ENCODE assay signal across 9 mouse cellular contexts in the genomic region with DNA sequence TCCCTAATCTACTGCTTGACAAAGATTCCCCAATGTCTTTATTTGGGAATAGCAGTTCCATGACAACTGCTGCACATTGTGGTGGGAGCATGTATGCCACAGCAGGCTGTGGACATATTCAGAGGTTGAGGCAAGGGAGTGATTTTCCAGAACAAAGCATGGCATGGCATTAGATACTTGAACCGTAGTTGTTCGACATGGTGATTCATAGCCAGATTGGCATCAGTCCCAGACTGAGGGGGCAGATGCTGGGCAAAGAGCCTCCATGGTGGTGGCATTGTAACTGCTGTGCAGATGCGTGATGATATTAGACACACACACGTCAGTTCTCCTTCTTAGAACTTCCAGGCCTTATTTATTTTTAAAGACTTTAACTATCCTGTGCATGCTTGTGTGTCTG.
DNase-seq lines count a peak whose midpoint lies in the region; ATAC-seq lines count a peak whose summit lies in the region.
"Had no signal": no experiment of that assay in that cellular context is flagged by ENCODE, and none has a peak within 500 bp of the region (broad histone marks: within the 10 kb centered on the region; RNA-seq: fewer than 3 reads in every experiment).

No protein-coding gene starts in this region.

- no peaks in the 10 kb centered on the region for H3K27me3 ChIP-seq in hindbrain, embryonic 14.5 days (ENCODE audit: control insufficient read depth, insufficient read depth, low read length)
- no peaks in the 10 kb centered on the region for H3K27me3 ChIP-seq in hindbrain, embryonic 12.5 days
- no peaks in the 10 kb centered on the region for H3K27me3 ChIP-seq in kidney, embryonic 14.5 days (ENCODE audit: control insufficient read depth, insufficient read depth, low read length)
- H3K27me3 ChIP-seq: lung, embryonic 15.5 days had no signal

- H3K4me3 ChIP-seq in hindbrain, embryonic 14.5 days (replicated peaks; ENCODE audit: low read length): no peak overlapping the region
- H3K4me3 ChIP-seq in hindbrain, embryonic 12.5 days: no peak overlapping the region
- no peak overlapping the region for H3K4me3 ChIP-seq in kidney, embryonic 14.5 days (ENCODE audit: low read length)
- H3K4me3 ChIP-seq: lung, embryonic 15.5 days had no signal

- H3K36me3 ChIP-seq in hindbrain, embryonic 14.5 days (replicated peaks; ENCODE audit: control insufficient read depth, insufficient read depth): no peaks in the 10 kb centered on the region
- H3K36me3 ChIP-seq in hindbrain, embryonic 12.5 days: 0 out of 2 replicates have a peak, but pooled peaks cover 4% of the 10 kb centered on the region
- H3K36me3 ChIP-seq in kidney, embryonic 14.5 days (ENCODE audit: control insufficient read depth, insufficient read depth, low read length): peaks cover 25% of the 10 kb centered on the region

- no peak for ATAC-seq in hindbrain, embryonic 14.5 days (ENCODE audit: low FRiP score)
- ATAC-seq in hindbrain, embryonic 12.5 days (ENCODE audit: low FRiP score): no peak
- ATAC-seq in kidney, embryonic 14.5 days (ENCODE audit: low FRiP score, low TSS enrichment): no peak

- no peak overlapping the region for H3K9ac ChIP-seq in hindbrain, embryonic 14.5 days
- no peak overlapping the region for H3K9ac ChIP-seq in hindbrain, embryonic 12.5 days
- H3K9ac ChIP-seq in kidney, embryonic 14.5 days (ENCODE audit: low read depth, low read length): no peak overlapping the region
- H3K9ac ChIP-seq: lung, embryonic 15.5 days had no signal

- H3K4me1 ChIP-seq in hindbrain, embryonic 14.5 days (replicated peaks; ENCODE audit: control insufficient read depth, insufficient read depth, low read length): no peaks in the 10 kb centered on the region
- H3K4me1 ChIP-seq in hindbrain, embryonic 12.5 days: no peaks in the 10 kb centered on the region
- no peaks in the 10 kb centered on the region for H3K4me1 ChIP-seq in kidney, embryonic 14.5 days (ENCODE audit: control insufficient read depth, insufficient read depth, low read length)
- H3K4me1 ChIP-seq: lung, embryonic 15.5 days had no signal

- no peak overlapping the region for H3K4me2 ChIP-seq in hindbrain, embryonic 14.5 days (replicated peaks)
- H3K4me2 ChIP-seq in hindbrain, embryonic 12.5 days (replicated peaks): no peak overlapping the region
- H3K4me2 ChIP-seq in kidney, embryonic 14.5 days (replicated peaks; ENCODE audit: low read depth, low read length): no peak overlapping the region
- H3K4me2 ChIP-seq: lung, embryonic 15.5 days had no signal

- intact Hi-C loops in heart, postnatal 25 days (cut with DNase I): no loop called here

- no peak overlapping the region for H3K27ac ChIP-seq in hindbrain, embryonic 14.5 days
- no peak overlapping the region for H3K27ac ChIP-seq in hindbrain, embryonic 12.5 days
- no peak overlapping the region for H3K27ac ChIP-seq in kidney, embryonic 14.5 days (ENCODE audit: low read depth, low read length)
- H3K27ac ChIP-seq: lung, embryonic 15.5 days had no signal

- 48% methylated on average over 4 of the region's 4 CpGs for WGBS in hindbrain, embryonic 14.5 days
- WGBS in hindbrain, embryonic 12.5 days: 81% methylated on average over 4 of the region's 4 CpGs
- 84% methylated on average over 4 of the region's 4 CpGs for WGBS in kidney, embryonic 14.5 days

- H3K9me3 ChIP-seq in hindbrain, embryonic 14.5 days (ENCODE audit: control insufficient read depth, low read length): no peaks in the 10 kb centered on the region
- H3K9me3 ChIP-seq in hindbrain, embryonic 12.5 days (replicated peaks): no peaks in the 10 kb centered on the region
- H3K9me3 ChIP-seq in kidney, embryonic 14.5 days (ENCODE audit: control insufficient read depth, low read length): no peaks in the 10 kb centered on the region
- H3K9me3 ChIP-seq: lung, embryonic 15.5 days had no signal

- DNase-seq in hindbrain, embryonic 14.5 days (ENCODE audit: low spot score): peak; percentile 51
- peak; percentile 6 for DNase-seq in MN1 (ENCODE audit: low spot score)
- DNase-seq in adrenal gland, postnatal 10 days: peak; percentile 79
- peak; percentile 32 to 48 for DNase-seq in layer of hippocampus, postnatal 14 days (ENCODE audit: low spot score in 2 of 2)
- no peak for DNase-seq in urinary bladder, postnatal 10 days (ENCODE audit: low spot score)
- DNase-seq in heart, postnatal 25 days (ENCODE audit: low spot score): no peak

Comparison
In these comparisons a context has a peak if more than half of its experiments do, and no peak if none do; other contexts are left out.
1. DNase-seq: peak in hindbrain, embryonic 14.5 days (single experiment), MN1 (single experiment), adrenal gland, postnatal 10 days (single experiment) and layer of hippocampus, postnatal 14 days (2 of 2); none in urinary bladder, postnatal 10 days (single experiment) and heart, postnatal 25 days (single experiment).